Mouse (Mus musculus) heart, adult 2 months (tissue): ENCODE measurements around the gene Rab1a. TPM values are rescaled to one million over a fixed set of nuclear protein-coding genes. Genes with fewer than 3 reads are reported as not detected.
A peak's percentile ranks its signal among the peaks of the same experiment; 100 is the strongest.

ENCODE experiments used
- DNase-seq, 2 experiments: peaks; one replicate each; pipeline ENCODE4 v3.0.0; 2021
- H3K27ac ChIP-seq: fragments of 200-600 bp; 2 replicates; pipeline ENCODE4 v1.8.1; 2022
- H3K27me3 ChIP-seq: fragments of 200-500 bp; 2 replicates; pipeline ENCODE4 v1.6.1; 2012; ENCODE audit warnings: mild to moderate bottlenecking, low read length, inconsistent platforms, mixed read lengths; ENCODE audit not compliant: control insufficient read depth, insufficient read depth
- H3K36me3 ChIP-seq: fragments of 200-500 bp; 2 replicates; pipeline ENCODE4 v1.6.1; 2012; ENCODE audit warnings: low read length, inconsistent platforms; ENCODE audit not compliant: control insufficient read depth, insufficient read depth
- H3K4me1 ChIP-seq: fragments of 200-500 bp; 2 replicates; pipeline ENCODE4 v1.6.1; 2011; ENCODE audit warnings: low read length; ENCODE audit not compliant: control insufficient read depth, insufficient read depth
- H3K4me3 ChIP-seq: fragments of 200-600 bp; 2 replicates; pipeline ENCODE4 v1.8.1; 2022
- H3K79me2 ChIP-seq: fragments of 200-500 bp; replicated peaks from 2 replicates; pipeline ENCODE4 v1.6.1; 2012; ENCODE audit warnings: mild to moderate bottlenecking, inconsistent platforms, low read length, moderate library complexity, mixed read lengths; ENCODE audit not compliant: control insufficient read depth, insufficient read depth
- H3K9ac ChIP-seq: fragments of 200-500 bp; 2 replicates; pipeline ENCODE4 v1.6.1; 2012; ENCODE audit warnings: low read depth, mild to moderate bottlenecking, control low read depth, inconsistent platforms, low read length, mixed read lengths
- CTCF ChIP-seq: fragments of 200-600 bp; IDR thresholded peaks from 2 replicates; pipeline ENCODE4 v1.8.1; 2022; ENCODE audit warnings: antibody characterized with exemption, mild to moderate bottlenecking, moderate library complexity
- EP300 ChIP-seq: fragments of 200-500 bp; IDR thresholded peaks from 2 replicates; pipeline ENCODE4 v1.6.1; 2011; ENCODE audit warnings: low read depth, low read length, control low read depth; ENCODE audit not compliant: insufficient read depth
- POLR2A ChIP-seq: fragments of 200-500 bp; IDR thresholded peaks from 2 replicates; pipeline ENCODE4 v1.6.1; 2011; ENCODE audit warnings: mild to moderate bottlenecking, low read depth, low read length, control low read depth; ENCODE audit not compliant: insufficient read depth
- WGBS: fragments of 180-500 bp; shearing (Covaris S2); methylation state at CpG from one replicate; pipeline ENCODE4 v1.1.7; 2018; 5-methylcytosine and 5-hydroxymethylcytosine counted together
- intact Hi-C: fragments of 180-260 bp; cut with DNase I; formaldehyde crosslinking; loops from one replicate; pipeline ENCODE4 v1.15.1; 2025
- polyA plus RNA-seq: library from polyadenylated mRNA; depleted of rRNA; stranded (reverse); fragments of >200 nt; gene quantifications from 2 replicates; pipeline ENCODE4 v1.2.3, GENCODE M21; 2012
- total RNA-seq, 2 experiments: library from RNA; stranded (reverse); gene quantifications; 2 replicates each; pipeline ENCODE4 v1.2.3; 2021

Rab1a gene
- total and polyA plus RNA-seq, 3 experiments, result 52.8 to 131 (median 119) TPM

DNA sequence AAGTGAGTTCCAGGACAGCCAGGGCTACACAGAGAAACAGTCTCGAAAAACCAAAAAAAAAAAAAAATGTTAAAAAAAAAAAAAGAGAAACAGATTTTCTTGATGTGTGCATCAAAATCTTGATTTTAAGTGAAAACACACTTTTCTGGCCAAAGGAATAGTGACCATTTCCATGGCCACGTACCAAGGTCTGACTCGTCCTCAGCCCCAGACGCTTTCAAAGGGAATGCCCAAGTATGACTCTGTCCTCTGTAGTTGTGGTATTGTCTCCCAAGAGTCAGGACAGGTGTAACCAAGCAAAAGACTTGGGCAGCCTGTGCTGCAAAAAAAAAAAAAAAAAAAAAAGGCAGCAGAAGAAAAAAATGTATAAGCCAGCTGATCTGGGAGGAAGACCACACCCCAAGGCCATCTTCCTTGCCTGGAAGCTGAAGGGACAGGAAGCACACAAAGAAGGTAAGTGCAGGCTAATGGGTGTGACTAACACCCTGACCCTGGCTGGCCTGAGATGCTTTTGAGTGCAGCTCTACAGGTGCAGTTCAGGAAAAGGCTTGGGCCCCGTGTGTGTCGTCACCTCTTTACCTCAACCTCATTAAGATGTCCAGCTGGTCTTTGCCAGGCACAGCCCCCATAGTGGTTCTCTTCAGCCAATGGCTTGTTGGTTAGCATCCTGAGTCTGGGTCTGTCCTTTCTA, 41.3 kb downstream of the Rab1a start:
- 63% methylated on average over 6 of the region's 6 CpGs for WGBS
- Histone ChIP-seq H3K4me3 (no peak overlapping the region), H3K4me1 (peaks cover 26% of the 10 kb centered on the region), H3K9ac (no peak overlapping the region), H3K27me3 (no peaks in the 10 kb centered on the region), H3K36me3 (peaks cover 6% of the 10 kb centered on the region), H3K79me2 (peaks cover 4% of the 10 kb centered on the region), H3K27ac (no peak overlapping the region)
- no peak for TF ChIP-seq POLR2A
- 0 out of 2 replicates have a peak, but pooled peaks have one; percentile 21 for TF ChIP-seq EP300
- intact Hi-C loops, result no loop called here
- DNase-seq, result no peak

DNA sequence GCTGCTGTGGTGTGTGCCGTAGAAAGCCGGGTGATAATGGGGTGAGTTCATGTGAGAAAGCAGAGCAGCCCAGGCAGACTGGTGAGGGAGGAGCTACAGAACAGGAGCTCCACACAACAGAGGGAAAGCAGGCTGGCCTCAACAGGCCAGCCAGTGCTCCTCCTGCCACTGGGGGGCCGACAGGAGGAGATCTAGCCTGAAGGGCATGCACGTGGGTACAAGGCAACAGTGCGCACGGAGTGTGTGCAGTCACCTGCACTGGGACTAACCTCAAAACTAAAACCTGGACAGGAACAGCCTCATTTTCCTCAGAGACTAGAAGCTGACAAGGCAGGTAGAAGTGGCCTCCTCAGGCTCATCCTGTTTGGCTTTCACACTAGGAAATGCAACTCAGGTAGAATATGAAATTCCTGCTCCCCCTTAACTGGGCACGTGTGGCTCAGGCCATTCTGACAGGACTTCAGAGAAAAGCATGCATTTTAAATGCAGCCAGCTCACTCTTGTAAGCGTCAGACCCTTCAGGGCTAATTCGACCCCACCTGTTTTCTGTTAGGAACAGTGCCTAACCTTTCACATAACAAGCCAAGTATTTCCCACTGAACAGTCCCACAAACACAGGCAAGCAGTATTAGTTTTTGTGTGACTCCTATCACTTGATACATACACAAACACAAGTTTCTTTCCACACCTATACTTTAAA, 42.1 kb downstream of the Rab1a start:
- H3K9ac ChIP-seq, result no peak overlapping the region
- peaks cover 4% of the 10 kb centered on the region for H3K79me2 ChIP-seq
- H3K4me3 ChIP-seq, result no peak overlapping the region
- intact Hi-C loops, result no loop called here
- peaks cover 26% of the 10 kb centered on the region for H3K4me1 ChIP-seq
- DNase-seq, result no peak
- H3K27me3 ChIP-seq, result no peaks in the 10 kb centered on the region
- TF ChIP-seq POLR2A (no peak), CTCF (peak; percentile 56)
- H3K36me3 ChIP-seq, result peaks cover 6% of the 10 kb centered on the region
- 36% methylated on average over 9 of the region's 9 CpGs for WGBS
- H3K27ac ChIP-seq, result no peak overlapping the region

DNA sequence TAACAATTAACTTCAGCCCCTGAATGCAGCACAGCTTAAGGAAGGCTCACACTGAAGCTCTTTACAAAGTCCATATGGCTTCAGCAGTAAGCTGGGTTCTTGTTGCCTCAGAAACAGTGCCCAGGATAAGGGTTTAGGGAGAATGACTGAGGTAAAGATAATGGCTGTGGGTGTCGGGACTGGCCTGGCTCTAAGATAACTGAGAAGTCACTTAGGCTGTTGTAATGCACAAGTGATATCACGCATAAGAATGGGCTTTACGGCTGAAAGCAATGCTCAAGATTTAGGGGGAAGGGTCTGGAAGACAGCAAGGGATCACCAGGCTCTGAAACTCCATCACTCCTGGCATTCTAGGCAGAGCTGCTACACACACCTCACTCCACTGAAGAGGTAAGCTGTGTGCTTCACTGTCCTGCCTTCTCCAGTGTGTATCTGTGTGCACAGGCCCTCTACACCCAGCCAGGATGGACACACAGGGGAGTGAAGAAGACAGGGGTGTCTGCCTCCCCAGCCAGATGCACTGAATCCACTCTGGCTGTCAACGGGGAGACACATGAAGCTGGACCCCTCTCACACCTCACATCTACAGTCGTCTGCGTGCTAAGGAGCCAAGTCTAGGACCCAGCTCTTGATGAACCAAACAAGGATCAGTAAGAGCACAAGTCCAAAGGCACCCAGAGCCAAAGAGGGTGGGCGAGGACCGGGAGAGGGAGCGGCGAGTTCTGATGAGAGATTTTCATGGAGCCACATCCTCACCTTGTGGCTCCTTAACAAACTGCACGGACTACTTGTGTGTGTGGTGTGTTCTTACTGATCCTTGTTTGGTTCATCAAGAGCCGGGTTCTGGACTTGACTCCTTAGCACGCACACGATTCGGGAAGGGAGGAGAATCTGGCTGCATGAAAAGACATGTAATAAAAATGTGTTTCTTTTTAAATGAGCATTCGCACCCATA, 43.4 kb downstream of the Rab1a start:
- H3K27ac ChIP-seq, result no peak overlapping the region
- TF ChIP-seq CTCF, result peak; percentile 59
- no peak for TF ChIP-seq EP300

DNA sequence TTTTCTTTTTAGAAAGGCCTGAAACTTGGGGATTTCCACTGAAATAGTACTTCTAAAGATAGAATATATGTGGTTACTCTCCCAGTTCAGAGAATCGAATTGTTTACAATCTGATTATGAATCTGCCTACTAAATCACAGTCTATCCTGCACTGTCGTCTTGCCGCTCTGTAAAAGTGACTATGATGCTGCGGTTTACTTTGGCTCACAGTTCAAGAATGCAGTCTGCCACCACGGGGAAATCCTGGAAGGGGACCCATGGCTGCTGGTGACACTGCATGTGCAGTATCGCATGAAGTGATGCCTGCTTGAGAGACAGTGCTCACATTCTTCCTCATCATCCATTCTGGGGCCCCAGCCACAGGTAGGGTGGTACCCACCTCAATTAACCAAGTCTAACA, 44.1 kb downstream of the Rab1a start:
- H3K4me1 ChIP-seq, result peaks cover 25% of the 10 kb centered on the region
- 55% methylated on average over 6 of the region's 6 CpGs for WGBS
- TF ChIP-seq POLR2A, result no peak
- TF ChIP-seq CTCF, result no peak
- no peak for TF ChIP-seq EP300
- no peak overlapping the region for H3K27ac ChIP-seq
- H3K79me2 ChIP-seq, result peaks cover 8% of the 10 kb centered on the region
- peaks cover 4% of the 10 kb centered on the region for H3K36me3 ChIP-seq
- no peak overlapping the region for H3K4me3 ChIP-seq
- no peak overlapping the region for H3K9ac ChIP-seq
- no peak for DNase-seq
- no peaks in the 10 kb centered on the region for H3K27me3 ChIP-seq
- intact Hi-C loops, result loop anchor here (5.0 kb wide), 1 partner anchor 113 kb away; no protein-coding TSS in a partner anchor

More for the DNA sequence above, 43.4 kb downstream of the Rab1a start:
- intact Hi-C loops, result loop anchor here (5.0 kb wide), 1 partner anchor 112 kb away; no protein-coding TSS in a partner anchor
- H3K4me1 ChIP-seq, result peaks cover 25% of the 10 kb centered on the region
- H3K4me3 ChIP-seq, result no peak overlapping the region
- DNase-seq, result no peak
- H3K36me3 ChIP-seq, result peaks cover 4% of the 10 kb centered on the region
- H3K27me3 ChIP-seq, result no peaks in the 10 kb centered on the region
- H3K79me2 ChIP-seq, result peaks cover 8% of the 10 kb centered on the region
- H3K9ac ChIP-seq, result no peak overlapping the region
- 65% methylated on average over 16 of the region's 16 CpGs for WGBS

DNA sequence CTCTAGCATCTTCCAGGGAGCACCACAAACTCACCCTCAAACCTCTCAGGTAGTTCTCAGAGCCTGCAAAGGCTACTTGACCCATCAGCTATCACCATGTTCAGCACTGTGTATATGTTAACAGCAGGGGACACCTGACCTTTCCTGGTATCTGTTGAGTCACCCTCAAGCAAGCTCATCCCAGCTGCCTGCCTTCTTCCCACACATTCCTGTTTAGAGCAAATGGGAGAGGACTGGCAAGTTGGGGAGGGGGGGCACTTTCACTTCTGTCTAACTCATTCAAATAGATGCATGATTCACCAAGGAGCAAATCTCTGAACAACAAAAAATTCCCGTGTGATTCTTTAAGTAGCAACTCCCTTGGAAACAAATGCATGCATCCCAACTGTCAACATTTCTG, 45.4 kb downstream of the Rab1a start:
- peaks cover 24% of the 10 kb centered on the region for H3K4me1 ChIP-seq
- 24% methylated on average over 1 of the region's 1 CpGs for WGBS

More for the DNA sequence above, 45.4 kb downstream of the Rab1a start:
- Histone ChIP-seq H3K36me3 (peaks cover 4% of the 10 kb centered on the region), H3K27me3 (no peaks in the 10 kb centered on the region), H3K9ac (no peak overlapping the region), H3K4me3 (no peak overlapping the region), H3K27ac (no peak overlapping the region), H3K79me2 (peaks cover 8% of the 10 kb centered on the region)
- intact Hi-C loops, result loop anchor here (5.0 kb wide), 1 partner anchor 114 kb away; no protein-coding TSS in a partner anchor
- DNase-seq, result no peak
- no peak for TF ChIP-seq EP300
- TF ChIP-seq CTCF, result no peak
- TF ChIP-seq POLR2A, result no peak
